Mouse (Mus musculus): ENCODE data around the gene Stk32c.

DNA sequence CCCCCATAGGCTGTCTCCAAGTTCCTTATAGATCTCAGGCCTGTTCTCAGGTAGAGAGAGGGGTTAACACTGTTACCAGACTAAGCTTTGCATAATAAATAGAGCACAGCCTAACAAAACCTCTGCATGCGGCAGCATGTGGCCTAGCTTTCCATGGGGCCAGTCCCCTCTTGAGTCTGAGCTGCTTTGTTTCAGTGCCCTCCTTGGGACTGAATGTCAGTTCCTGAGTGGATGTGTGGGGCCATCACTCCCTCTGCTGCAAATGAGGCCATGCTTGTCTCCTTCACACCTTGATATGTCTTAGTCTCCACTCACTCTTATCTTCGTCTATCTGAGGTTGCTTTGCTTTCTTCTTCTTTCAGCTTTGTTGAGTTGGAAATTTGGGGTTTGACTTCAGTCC lies 8.7 kb upstream of the Stk32c start:
- TF ChIP-seq CHD2 (IDR thresholded peaks at IDR 0.05; ENCODE audit: low read depth, low read length) (no peak), ZC3H11A (IDR thresholded peaks at IDR 0.05; ENCODE audit: borderline replicate concordance, low read depth, low read length) (no peak), ZNF384 (IDR thresholded peaks at IDR 0.05; ENCODE audit: low read depth, low read length) (no peak), MAFK (IDR thresholded peaks at IDR 0.05; ENCODE audit: insufficient read depth, low read depth, low read length) (no peak), HCFC1 (IDR thresholded peaks at IDR 0.05; ENCODE audit: borderline replicate concordance, insufficient read depth, low read length) (no peak)

All from ES-E14 (cell line).